Mouse (Mus musculus) kidney, embryonic 14.5 days (tissue): ENCODE measurements at regions not wholly inside any gene's neighbourhood (a gene's known extent, or its start where the extent isn't known, plus 50 kb on each side); places are given as distances from the start of the nearest gene placed in this dataset.

ENCODE experiments used
- ATAC-seq: fragments of 200-750 bp; cut with Nextera tagmentation; 2 replicates; pipeline ENCODE4 v1.8.0; 2017; ENCODE audit warnings: moderate number of reproducible peaks, mild to moderate bottlenecking, moderate TSS enrichment, moderate library complexity; ENCODE audit not compliant: low FRiP score, low TSS enrichment
- H3K27ac ChIP-seq: fragments of 300-500 bp; sonication (generic); 2 replicates; pipeline ENCODE4 v1.5.1; 2014; ENCODE audit warnings: low read depth, mild to moderate bottlenecking, low read length, moderate library complexity, mixed read lengths
- H3K27me3 ChIP-seq: fragments of 300-500 bp; sonication (generic); 2 replicates; pipeline ENCODE4 v1.6.1; 2014; ENCODE audit warnings: mild to moderate bottlenecking, low read length; ENCODE audit not compliant: control insufficient read depth, insufficient read depth
- H3K36me3 ChIP-seq: fragments of 300-500 bp; sonication (generic); 2 replicates; pipeline ENCODE4 v1.6.1; 2014; ENCODE audit warnings: low read length, mixed read lengths; ENCODE audit not compliant: control insufficient read depth, insufficient read depth
- H3K4me1 ChIP-seq: fragments of 300-500 bp; sonication (generic); 2 replicates; pipeline ENCODE4 v1.6.1; 2014; ENCODE audit warnings: low read length, mixed read lengths; ENCODE audit not compliant: control insufficient read depth, insufficient read depth
- H3K4me2 ChIP-seq: fragments of 300-500 bp; sonication (generic); replicated peaks from 2 replicates; pipeline ENCODE4 v1.6.1; 2014; ENCODE audit warnings: low read depth, mild to moderate bottlenecking, low read length
- H3K4me3 ChIP-seq: fragments of 300-500 bp; sonication (generic); 2 replicates; pipeline ENCODE4 v1.5.1; 2014; ENCODE audit warnings: mild to moderate bottlenecking, low read length
- H3K9ac ChIP-seq: fragments of 300-500 bp; sonication (generic); 2 replicates; pipeline ENCODE4 v1.6.1; 2014; ENCODE audit warnings: low read depth, mild to moderate bottlenecking, low read length, moderate library complexity
- H3K9me3 ChIP-seq: fragments of 300-500 bp; sonication (generic); 2 replicates; pipeline ENCODE4 v1.6.1; 2016; ENCODE audit warnings: low read length; ENCODE audit not compliant: control insufficient read depth
- WGBS: fragments of 180-500 bp; shearing (Covaris S2); extraction: QIAGEN DNeasy Blood & Tissue Kit; methylation state at CpG from one replicate; pipeline ENCODE4 v1.1.7; 2014; 5-methylcytosine and 5-hydroxymethylcytosine counted together

DNA sequence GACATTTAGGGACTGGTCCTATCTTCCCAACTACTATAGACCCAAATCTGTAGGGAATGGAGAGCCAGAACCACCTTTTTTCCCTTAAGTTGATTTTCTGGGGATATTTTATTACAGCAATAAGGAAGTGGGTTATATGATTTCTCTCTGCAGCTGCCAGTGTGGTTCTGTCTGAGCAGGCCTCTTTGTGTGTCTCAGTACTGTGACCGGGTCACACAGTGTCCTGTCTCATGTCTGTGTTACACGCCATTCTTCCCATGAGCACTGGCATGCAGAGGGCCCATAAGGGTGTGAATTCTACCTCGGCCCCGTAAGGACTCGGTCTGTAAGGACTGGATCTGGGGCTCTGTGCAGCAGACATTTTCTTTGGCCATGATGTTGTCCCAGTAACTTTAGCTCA, 254.9 kb downstream of the Cdh26 start:
- 84% methylated on average over 5 of the region's 5 CpGs for WGBS

DNA sequence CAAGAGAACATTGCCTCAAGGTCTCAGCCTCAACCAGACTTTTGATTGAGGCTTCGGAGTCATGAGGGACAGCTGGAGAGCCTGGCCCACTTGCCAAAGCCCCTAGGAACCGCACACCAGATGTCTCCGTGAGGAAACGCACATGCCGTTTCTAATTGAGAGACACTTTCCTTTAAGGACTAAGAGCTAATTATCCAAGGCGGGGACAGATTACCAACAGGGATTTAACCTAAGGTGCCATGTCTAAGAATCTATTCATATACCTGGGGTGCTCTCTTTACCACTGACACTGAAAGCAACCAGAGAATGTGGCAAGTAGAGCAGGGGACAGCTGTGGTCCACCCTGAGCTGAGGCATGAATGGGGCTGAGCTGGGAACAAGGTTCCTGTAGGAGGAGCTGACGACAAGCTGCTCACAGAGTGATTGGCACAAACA, 255.9 kb downstream of the Cdh26 start:
- Histone ChIP-seq H3K9ac (no peak overlapping the region), H3K4me2 (no peak overlapping the region), H3K36me3 (no peaks in the 10 kb centered on the region), H3K4me3 (no peak overlapping the region), H3K4me1 (0 out of 2 replicates have a peak, but pooled peaks cover 6% of the 10 kb centered on the region), H3K27ac (no peak overlapping the region), H3K9me3 (no peaks in the 10 kb centered on the region), H3K27me3 (no peaks in the 10 kb centered on the region)
- 59% methylated on average over 7 of the region's 7 CpGs for WGBS
- no peak for ATAC-seq

More for the DNA sequence above, 254.9 kb downstream of the Cdh26 start:
- no peak overlapping the region for H3K4me2 ChIP-seq
- no peaks in the 10 kb centered on the region for H3K9me3 ChIP-seq
- no peaks in the 10 kb centered on the region for H3K27me3 ChIP-seq
- 0 out of 2 replicates have a peak, but pooled peaks cover 9% of the 10 kb centered on the region for H3K4me1 ChIP-seq
- no peaks in the 10 kb centered on the region for H3K36me3 ChIP-seq
- no peak overlapping the region for H3K27ac ChIP-seq
- no peak overlapping the region for H3K9ac ChIP-seq
- no peak overlapping the region for H3K4me3 ChIP-seq
- no peak for ATAC-seq

DNA sequence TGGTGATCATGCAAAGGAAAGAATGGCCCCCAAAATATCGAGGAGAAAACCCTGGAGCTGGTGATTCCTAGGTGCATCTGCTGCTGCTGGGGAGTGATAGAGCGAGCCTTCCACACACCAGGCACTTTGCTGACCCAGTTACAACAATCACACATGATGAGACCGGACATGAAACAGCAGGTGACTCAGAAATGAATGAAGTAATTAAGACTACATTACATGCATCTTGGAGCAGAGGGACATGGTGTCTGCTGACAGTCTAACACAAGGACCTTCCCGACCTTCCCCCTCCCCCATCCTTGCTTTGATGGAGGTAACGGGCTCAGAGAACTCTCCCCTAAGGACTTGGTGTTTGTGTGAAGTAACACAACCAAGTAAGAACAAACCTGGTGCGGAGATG, 258.3 kb downstream of the Cdh26 start:
- Histone ChIP-seq H3K4me2 (no peak overlapping the region), H3K4me1 (0 out of 2 replicates have a peak, but pooled peaks cover 6% of the 10 kb centered on the region), H3K27ac (no peak overlapping the region), H3K4me3 (no peak overlapping the region), H3K9me3 (no peaks in the 10 kb centered on the region), H3K36me3 (no peaks in the 10 kb centered on the region), H3K27me3 (no peaks in the 10 kb centered on the region), H3K9ac (no peak overlapping the region)
- no peak for ATAC-seq
- 77% methylated on average over 6 of the region's 6 CpGs for WGBS

- Histone ChIP-seq H3K27me3 (no peaks in the 10 kb centered on the region), H3K4me1 (0 out of 2 replicates have a peak, but pooled peaks cover 6% of the 10 kb centered on the region), H3K27ac (no peak overlapping the region), H3K4me3 (no peak overlapping the region), H3K4me2 (no peak overlapping the region), H3K36me3 (no peaks in the 10 kb centered on the region), H3K9ac (no peak overlapping the region), H3K9me3 (no peaks in the 10 kb centered on the region)
- no peak for ATAC-seq
- 73% methylated on average over 13 of the region's 13 CpGs for WGBS
Observed at GRCm38 (mm10) chr2:178691190-178691864, 261.0 kb downstream of the Cdh26 start.

DNA sequence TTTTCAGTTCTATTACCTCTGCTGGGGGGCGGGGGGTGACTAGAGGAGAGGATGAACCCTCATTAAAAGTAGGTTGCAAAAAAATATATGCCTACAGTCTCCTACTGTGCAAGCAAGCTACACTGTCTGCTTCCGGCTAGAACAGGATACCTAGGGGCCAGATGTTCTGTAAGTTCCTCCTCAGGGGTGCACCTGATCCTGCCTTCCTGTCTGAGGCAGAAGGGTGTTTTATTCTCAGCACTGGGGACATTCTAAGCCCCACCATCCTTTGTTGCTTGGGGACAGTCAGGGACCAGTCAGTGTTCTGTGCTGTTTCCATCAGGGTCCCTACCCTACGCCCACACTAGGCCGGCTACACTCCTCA, 261.5 kb downstream of the Cdh26 start:
- H3K36me3 ChIP-seq = no peaks in the 10 kb centered on the region
- WGBS = 87% methylated on average over 4 of the region's 4 CpGs
- H3K9ac ChIP-seq = no peak overlapping the region
- H3K4me3 ChIP-seq = no peak overlapping the region
- no peak for ATAC-seq
- no peak overlapping the region for H3K4me2 ChIP-seq
- H3K4me1 ChIP-seq = 0 out of 2 replicates have a peak, but pooled peaks cover 6% of the 10 kb centered on the region
- no peaks in the 10 kb centered on the region for H3K9me3 ChIP-seq
- H3K27me3 ChIP-seq = no peaks in the 10 kb centered on the region
- H3K27ac ChIP-seq = no peak overlapping the region

DNA sequence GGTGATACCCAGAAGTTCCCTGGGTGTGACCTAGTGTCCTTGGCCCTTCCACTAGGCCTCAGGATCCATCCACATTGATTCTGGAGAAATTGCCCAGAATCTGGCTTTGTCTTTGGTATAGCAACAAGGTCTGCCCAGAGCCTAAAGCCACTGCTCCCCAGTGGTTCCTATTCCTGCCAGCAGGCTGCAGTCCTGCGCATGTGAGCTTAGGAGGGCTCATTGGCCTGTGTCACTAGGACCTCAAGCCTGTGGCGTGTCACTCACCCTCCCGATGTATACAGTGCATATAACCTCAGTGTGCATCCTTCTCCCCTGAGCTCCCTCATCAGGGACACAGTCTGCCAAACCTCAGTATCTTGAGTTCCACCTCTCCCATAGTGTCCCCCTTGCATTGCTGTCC, 261.9 kb downstream of the Cdh26 start:
- no peaks in the 10 kb centered on the region for H3K36me3 ChIP-seq
- ATAC-seq = no peak
- no peaks in the 10 kb centered on the region for H3K27me3 ChIP-seq
- H3K4me1 ChIP-seq = 0 out of 2 replicates have a peak, but pooled peaks cover 6% of the 10 kb centered on the region
- no peak overlapping the region for H3K4me2 ChIP-seq
- no peaks in the 10 kb centered on the region for H3K9me3 ChIP-seq
- WGBS = 90% methylated on average over 3 of the region's 3 CpGs
- no peak overlapping the region for H3K4me3 ChIP-seq
- no peak overlapping the region for H3K27ac ChIP-seq
- H3K9ac ChIP-seq = no peak overlapping the region

GRCm38 (mm10) chr2:178698648-178699047, 268.3 kb downstream of the Cdh26 start:
- no peaks in the 10 kb centered on the region for H3K27me3 ChIP-seq
- no peak overlapping the region for H3K4me3 ChIP-seq
- no peak for ATAC-seq
- no peaks in the 10 kb centered on the region for H3K4me1 ChIP-seq
- H3K27ac ChIP-seq = no peak overlapping the region
- no peak overlapping the region for H3K9ac ChIP-seq
- no peaks in the 10 kb centered on the region for H3K36me3 ChIP-seq
- H3K9me3 ChIP-seq = no peaks in the 10 kb centered on the region
- WGBS = 69% methylated on average over 13 of the region's 13 CpGs
- H3K4me2 ChIP-seq = no peak overlapping the region

DNA sequence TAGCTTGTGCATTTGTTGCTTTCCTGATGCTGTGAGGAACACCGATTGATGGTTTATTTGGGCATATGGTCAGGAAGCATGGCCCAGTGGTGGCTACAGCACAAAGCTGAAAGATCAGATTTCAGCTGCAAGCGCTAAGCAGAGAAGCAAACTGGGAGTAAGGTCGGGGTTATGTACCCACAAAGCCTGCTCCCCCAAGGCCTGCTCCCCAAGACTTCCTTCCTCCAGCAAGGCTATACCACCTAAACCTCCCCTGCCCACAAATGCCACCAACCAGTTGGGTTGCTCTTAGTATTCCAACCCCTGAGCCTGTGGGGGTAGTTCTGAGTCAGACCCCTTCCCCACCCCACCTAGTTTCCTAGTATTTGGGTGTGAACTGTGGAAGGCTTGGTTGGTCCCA, 270.5 kb downstream of the Cdh26 start:
- H3K4me2 ChIP-seq = no peak overlapping the region
- H3K4me1 ChIP-seq = no peaks in the 10 kb centered on the region
- 36% methylated on average over 3 of the region's 3 CpGs for WGBS
- no peak overlapping the region for H3K9ac ChIP-seq
- no peaks in the 10 kb centered on the region for H3K9me3 ChIP-seq
- H3K27ac ChIP-seq = no peak overlapping the region
- no peak for ATAC-seq
- no peaks in the 10 kb centered on the region for H3K36me3 ChIP-seq
- H3K4me3 ChIP-seq = no peak overlapping the region
- no peaks in the 10 kb centered on the region for H3K27me3 ChIP-seq

GRCm38 (mm10) chr2:178704510-178704909, 274.2 kb downstream of the Cdh26 start:
- Histone ChIP-seq H3K9ac (no peak overlapping the region), H3K4me1 (no peaks in the 10 kb centered on the region), H3K27me3 (no peaks in the 10 kb centered on the region), H3K4me2 (no peak overlapping the region), H3K27ac (no peak overlapping the region), H3K9me3 (no peaks in the 10 kb centered on the region), H3K36me3 (no peaks in the 10 kb centered on the region), H3K4me3 (no peak overlapping the region)
- WGBS = 77% methylated on average over 3 of the region's 3 CpGs
- ATAC-seq = no peak
